Mouse (Mus musculus): ENCODE data around the gene 4930558K02Rik.

The 4930558K02Rik gene

DNA sequence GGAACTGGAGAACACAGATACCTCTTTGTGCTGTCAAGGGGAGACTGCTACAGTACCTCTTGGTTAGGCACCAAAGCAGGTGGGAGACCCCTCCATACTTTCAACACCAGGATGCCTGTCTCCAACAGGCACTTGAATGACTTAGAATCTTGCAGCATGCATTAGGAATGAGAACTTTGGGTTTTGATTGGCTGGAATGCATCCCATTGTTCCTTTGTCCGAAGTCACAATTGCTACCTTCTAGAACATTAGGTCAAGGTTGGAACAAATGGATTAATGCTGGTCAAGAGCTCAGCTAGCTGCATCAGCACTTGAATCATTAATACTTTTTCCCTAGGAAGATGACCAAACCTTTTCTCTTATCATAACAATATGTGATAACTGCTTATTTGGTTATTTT is at the start of gene 4930558K02Rik:
4930558K02Rik (minus strand) TSS at position 101 of the 400 bp plus-strand sequence.
- no peak for DNase-seq

- DNase-seq: no peak
These were observed 44.3 kb upstream of the 4930558K02Rik start for GRCm38 (mm10) chr1:162023681-162024270.

- no peak for DNase-seq
These were observed 41.3 kb upstream of the 4930558K02Rik start for GRCm38 (mm10) chr1:162020766-162021165.

DNA sequence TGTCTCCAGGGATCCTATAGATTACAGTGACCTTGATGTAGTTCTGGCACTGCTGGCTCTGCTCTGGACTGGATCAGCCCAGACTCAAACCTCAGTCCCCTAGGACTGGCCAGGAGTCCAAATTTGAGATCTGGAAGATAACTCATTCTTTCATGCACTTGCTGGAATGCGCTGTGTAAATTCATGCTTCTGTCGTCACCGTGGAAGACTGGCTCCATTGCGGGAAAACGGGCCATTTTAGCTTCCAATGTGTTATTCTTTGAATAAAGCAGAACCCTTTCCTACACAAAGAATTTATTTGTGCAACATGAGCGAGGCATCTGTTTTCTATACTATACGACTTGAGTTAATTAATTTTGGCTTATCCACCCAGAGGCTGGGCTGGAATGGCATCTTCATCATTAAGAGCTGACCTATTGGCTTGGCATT is 40.9 kb upstream of the 4930558K02Rik start:
- no peak for DNase-seq

DNA sequence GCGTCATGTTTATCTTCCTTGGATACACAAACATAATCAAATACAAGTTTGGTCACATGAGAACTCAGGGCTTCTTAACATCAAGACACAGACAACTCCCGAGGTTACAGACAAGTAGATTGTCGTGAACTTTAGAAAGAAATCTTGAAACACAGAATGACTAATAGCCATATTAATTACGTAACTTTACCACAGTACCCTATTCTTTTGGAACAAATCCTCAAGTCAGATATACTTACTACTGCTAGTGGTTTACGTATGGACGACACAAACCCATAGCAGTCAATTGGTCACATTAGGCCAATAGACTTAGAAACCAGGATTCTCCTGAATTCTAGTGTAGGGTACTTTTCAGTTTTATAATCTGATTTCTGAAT is 39.2 kb upstream of the 4930558K02Rik start:
- DNase-seq: no peak

GRCm38 (mm10) chr1:162017975-162018600 is 38.7 kb upstream of the 4930558K02Rik start:
- no peak for DNase-seq

DNA sequence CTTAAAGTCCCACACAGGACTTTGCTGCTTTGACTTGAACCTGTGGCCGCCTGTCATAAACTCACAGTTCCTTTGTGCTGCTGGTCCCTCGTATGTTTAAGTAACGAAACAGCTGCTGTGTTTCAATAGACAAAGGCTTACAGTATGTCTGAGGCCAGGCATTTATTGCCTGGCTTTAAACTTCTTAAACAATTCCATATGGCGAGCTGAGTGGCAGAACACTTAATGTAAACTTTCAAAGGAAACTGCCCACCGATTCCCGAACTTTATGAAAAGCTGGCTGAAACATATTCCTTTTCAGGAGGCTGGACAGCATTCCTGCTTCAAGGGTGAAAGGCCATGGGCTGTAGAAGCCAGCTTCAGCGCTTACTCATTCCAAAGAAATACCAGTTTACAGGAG is 37.5 kb upstream of the 4930558K02Rik start:
- DNase-seq: no peak

- DNase-seq: no peak
These were observed 35.9 kb upstream of the 4930558K02Rik start for GRCm38 (mm10) chr1:162015247-162015862.

DNA sequence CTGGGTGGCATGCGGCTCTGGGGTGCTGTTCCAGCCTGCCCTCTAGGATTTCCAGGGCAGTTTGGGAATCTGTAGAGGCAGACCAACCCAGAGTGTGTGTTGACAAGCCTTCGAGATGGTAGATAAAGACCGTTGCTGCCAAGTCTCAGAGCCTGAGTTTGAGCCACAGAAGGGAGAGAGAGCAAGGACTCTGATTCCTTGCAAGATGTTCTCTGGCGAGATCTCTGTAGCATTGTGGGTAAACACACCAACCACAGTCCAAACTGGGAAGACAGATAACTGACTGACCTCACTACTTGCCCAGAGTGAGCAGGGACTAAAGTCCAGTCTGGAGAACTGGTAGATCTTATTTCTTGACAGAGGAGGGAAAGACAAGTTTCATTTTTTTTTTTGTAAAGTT is 34.1 kb upstream of the 4930558K02Rik start:
- no peak for DNase-seq

DNA sequence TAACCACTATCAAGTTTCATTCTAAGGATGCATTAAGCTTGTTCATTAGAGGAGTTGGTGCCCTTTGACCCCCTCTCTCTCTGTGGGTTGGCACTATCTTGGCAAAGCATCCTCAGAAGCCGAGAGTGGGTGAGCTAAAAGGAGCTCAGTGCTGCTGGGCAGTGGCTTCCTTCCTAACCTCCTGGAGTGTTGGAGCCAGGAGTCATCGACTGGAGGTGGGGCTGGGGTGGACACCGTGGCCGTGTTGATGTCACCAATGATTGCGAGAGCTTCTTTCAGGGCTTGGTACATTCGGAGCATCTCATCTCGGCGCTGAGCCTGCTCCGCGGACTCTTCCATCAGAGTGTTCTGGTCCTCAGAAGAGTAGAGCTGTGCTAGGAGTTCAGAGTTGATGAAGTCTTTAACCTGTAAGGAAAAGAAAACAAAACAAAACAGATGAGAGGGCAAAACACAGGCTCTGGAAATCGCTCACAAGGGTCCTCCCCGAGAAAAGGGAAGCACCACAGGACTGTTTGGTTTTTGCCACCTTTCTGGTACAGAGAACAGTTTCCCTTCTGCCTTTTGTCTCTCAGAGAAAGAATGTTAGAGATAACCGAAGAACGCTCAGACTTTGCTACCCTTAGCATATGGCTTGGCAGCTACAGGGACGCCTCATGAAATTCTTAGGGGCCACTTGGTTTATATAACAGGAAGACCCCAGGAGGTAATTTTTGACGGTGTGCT is 32.2 kb upstream of the 4930558K02Rik start:
- DNase-seq: no peak

DNA sequence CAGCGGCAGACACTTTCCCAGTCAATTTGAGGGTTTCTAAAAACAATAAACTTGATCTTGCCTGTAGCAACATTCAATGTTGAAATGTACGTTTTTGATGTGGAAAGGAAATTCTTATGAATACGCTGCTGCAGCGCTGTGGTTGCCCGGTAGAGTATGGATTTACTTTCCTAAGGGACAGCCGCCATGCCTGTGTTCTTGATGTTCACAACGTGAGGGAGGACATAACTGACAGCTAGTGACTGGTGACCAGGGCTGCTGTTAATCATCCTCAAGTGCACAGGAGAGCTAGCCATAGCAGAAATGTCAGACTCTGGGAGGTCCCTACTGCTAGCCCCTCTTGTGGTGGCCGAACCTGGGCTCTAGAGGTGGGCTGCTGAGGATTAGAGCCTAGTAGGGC is 29.6 kb upstream of the 4930558K02Rik start:
- no peak for DNase-seq

DNA sequence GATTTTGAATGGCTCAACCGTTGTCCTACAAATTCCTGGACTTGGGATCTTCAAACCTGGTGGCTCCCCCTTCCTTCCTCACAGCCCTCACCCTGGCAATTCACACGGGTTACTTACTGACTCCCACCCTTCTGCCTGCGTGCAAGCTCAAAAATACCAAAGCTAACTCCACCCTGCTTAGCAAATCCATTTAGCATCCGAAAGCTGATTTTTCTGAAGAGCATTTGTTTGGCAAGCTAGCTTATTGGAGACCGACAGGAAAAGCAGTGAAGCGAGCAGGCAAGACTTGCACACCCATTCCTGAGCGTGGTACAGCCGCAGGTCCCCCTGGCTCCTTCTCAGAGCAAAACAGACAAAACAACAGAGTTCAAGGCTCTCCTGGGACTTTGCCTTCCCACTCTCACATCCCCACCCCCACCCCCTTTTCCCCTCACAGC is 29.2 kb upstream of the 4930558K02Rik start:
- DNase-seq: no peak

GRCm38 (mm10) chr1:162008208-162008607 is 28.8 kb upstream of the 4930558K02Rik start:
- DNase-seq: no peak

DNA sequence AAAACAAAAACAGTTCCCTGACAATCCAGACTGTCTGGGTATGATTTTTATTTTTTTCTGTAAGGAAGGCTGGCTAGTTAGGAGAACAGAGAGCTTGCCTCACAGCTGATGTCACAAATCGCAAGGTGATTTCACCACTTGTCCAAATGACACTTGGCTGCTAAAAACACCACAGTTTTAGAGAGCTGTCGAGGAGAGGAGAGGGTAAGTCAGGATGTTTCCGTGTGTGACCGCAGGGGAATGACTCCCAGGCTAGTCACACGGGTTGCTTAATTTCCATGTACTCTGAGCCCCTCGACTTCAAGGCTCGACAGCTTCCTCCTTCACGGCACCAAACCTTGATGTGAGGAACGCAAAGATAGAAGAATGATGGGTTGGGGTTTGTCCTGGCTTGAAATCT is 26.7 kb upstream of the 4930558K02Rik start:
- DNase-seq: no peak

DNA sequence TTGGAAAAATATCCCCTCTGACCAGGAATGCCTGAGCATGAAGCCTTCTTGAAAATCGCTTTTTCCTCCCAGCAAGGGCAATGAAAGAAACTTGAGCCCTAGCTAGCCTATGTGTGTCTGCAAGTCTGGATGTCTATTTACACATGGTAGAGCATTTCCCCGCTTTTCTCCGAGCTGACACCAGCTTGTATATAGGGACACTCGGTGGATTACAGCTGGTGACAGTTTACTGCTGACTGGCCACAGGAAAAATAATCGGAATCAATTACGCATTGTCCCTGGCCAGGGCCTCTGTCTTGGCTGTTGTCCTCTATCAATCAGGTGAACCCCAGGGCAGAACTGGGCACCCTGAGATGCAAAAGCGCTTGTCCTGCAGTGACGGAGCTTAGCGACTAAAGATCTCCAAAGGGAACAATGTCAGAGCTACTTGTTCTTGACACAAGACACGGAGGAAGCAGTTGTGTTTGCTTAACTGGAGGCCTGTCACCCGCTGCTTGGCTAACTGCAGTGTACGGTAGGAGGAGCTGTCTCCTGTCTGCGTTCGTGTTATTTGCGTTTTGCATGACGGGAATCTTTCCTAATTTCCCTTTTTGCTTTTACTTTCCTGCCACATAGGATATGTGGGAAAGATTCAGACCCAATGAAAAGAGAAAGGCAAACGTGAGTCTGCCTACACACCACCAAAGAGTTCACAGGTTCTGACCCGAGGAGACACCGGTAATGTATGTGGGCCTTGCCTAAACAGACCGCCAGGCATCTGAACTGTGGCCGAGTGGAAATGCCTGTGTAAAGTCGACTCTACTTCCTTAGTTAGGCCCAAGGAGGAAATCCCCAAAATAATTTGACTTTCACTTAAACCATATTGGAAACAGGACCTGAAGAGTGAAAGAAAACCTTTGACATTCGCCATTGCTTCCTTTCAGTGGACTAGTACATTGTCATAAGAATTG is 25.7 kb upstream of the 4930558K02Rik start:
- peak; percentile 28 for DNase-seq

- peak; percentile 20 for DNase-seq
These were observed 25.0 kb upstream of the 4930558K02Rik start for GRCm38 (mm10) chr1:162004518-162004780.

GRCm38 (mm10) chr1:162003729-162004517 is 24.5 kb upstream of the 4930558K02Rik start:
- DNase-seq: no peak

DNA sequence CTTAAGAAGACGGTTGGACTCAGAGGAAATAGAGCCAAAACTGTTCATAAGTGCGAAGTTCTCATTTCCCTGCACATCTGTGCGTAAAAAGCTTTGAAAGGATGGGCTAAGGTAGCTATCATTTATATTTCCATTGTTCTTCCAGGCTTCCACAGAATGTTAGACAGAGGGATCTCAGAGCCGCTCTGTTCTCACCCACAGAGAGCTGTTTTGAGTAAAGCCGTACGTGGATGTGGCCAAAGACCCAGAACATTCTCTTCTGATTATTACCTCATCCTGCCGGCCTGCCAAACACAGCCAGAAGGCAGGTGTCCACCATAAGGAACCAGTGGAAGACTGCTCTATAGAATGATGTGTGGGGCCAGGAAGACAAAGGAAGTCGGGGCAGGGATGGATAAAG is 21.9 kb upstream of the 4930558K02Rik start:
- no peak for DNase-seq

DNA sequence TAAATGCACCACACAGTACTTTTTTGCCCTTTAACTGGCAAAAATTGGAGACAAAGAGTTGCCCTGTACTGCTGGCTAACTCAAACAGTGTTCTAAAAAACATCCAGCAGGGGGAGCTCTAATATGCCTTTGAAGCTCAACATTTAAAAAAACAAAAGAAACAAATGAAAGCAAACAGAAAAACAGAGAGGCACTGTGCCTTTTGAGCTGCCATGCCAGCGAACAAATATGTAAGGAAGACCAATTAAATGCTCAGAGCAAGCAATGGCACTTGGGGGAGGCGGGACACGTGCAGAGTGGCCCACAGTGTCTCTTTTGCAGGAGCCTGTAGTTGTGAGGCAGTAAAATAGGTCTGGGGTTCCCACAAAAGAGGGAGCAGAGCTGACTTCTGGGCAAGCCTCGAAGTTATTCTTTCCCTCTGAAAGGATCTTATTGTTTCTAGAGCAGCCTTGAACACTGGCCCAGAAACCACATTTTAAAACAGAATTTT is 20.5 kb upstream of the 4930558K02Rik start:
- DNase-seq: peak; percentile 65

GRCm38 (mm10) chr1:161999338-161999737 is 19.9 kb upstream of the 4930558K02Rik start:
- DNase-seq: peak; percentile 12

GRCm38 (mm10) chr1:161998781-161999180 is 19.3 kb upstream of the 4930558K02Rik start:
- no peak for DNase-seq

GRCm38 (mm10) chr1:161992389-161992788 is 13.0 kb upstream of the 4930558K02Rik start:
- DNase-seq: no peak
